Mouse (Mus musculus): ENCODE results near the gene Dusp9. TPM values are rescaled to one million over a fixed set of nuclear protein-coding genes. Genes with fewer than 3 reads are reported as not detected.

The Dusp9 gene
- polyA plus RNA-seq, 1 experiment, result 214 TPM

DNA sequence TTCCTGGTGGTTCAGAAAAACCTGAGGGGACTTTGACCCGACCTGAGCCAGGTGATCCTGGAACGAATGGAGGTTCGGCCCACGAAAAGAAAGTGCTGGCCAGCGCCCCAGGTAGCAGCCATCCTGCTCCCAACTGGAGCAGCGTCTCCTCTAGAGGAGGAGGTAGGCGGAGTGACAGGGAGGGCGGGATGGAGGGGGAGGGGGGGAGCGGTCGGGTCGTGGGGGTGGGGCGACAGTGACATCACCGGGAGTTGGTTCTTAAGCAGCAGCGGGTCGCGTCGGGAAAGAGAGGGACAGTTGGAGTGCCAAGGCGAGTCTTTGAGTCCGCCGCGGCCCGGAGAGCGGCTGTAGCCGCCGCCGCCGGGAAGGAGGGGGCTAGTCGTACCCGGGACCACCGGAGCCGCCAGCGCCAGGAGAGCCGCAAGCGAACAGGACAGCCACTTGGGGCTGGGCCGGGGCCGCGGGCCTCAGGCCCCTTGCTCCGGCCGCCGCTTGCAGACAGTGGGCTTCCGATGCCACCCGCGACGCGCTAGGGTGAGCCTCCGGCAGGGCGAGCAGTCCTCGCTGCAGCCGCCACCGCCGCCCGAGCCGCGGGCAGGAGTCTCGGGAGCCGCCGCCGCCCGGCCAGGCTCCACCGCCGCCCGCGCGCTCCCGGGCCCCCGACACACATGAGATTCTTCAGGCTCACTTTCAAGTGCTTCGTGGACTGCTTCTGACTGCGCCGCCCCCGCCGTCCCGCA is 33.8 kb downstream of the Dusp9 start, which contains the start of gene Slc6a8:
Slc6a8 (plus strand) TSS at position 272 of the 740 bp plus-strand sequence.
- Histone ChIP-seq H3K36me3 (ENCODE audit: control insufficient read depth, insufficient read depth, low read length, poor library complexity, severe bottlenecking) (peaks cover 8% of the 10 kb centered on the region), H3K4me3 (ENCODE audit: low read depth, low read length) (peak within 1 kb of the TSS; percentile 82), H3K9me3 (replicated peaks; ENCODE audit: control insufficient read depth, insufficient read depth, low read length, poor library complexity, severe bottlenecking) (no peaks in the 10 kb centered on the region), H3K4me1 (ENCODE audit: control insufficient read depth, insufficient read depth, low read length) (peaks cover 4% of the 10 kb centered on the region), H3K27me3 (ENCODE audit: control insufficient read depth, insufficient read depth, low read length, poor library complexity, severe bottlenecking) (no peaks in the 10 kb centered on the region), H3K9ac (ENCODE audit: low read depth, poor library complexity, severe bottlenecking) (peak within 1 kb of the TSS; percentile 98), H3K27ac (ENCODE audit: insufficient read depth, low read length) (peak within 1 kb of the TSS; percentile 57; the same call in 1 of the 2 replicates)
- no peak for TF ChIP-seq EP300 (IDR thresholded peaks at IDR 0.05; ENCODE audit: insufficient read depth, low read depth, low read length)
- TF ChIP-seq CTCF (IDR thresholded peaks at IDR 0.05; ENCODE audit: low read depth, low read length), result no peak
- TF ChIP-seq POLR2A (IDR thresholded peaks at IDR 0.05; ENCODE audit: insufficient read depth, low read length), result no peak

DNA sequence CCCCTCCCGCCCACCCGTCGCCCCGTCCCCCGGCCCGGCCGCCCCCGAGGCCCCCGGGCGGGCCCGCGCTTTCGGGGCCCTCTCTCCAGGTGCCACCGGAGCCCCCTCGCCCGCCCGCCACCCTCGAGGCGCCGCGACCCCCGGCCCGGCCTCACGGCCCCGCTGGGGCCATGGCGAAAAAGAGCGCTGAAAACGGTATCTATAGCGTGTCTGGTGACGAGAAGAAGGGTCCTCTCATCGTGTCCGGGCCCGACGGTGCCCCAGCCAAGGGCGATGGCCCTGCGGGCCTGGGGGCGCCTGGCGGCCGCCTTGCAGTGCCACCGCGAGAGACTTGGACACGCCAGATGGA is 34.4 kb downstream of the Dusp9 start:
- peaks cover 10% of the 10 kb centered on the region for H3K36me3 ChIP-seq (ENCODE audit: control insufficient read depth, insufficient read depth, low read length, poor library complexity, severe bottlenecking)
- H3K27me3 ChIP-seq (ENCODE audit: control insufficient read depth, insufficient read depth, low read length, poor library complexity, severe bottlenecking), result no peaks in the 10 kb centered on the region
- no peaks in the 10 kb centered on the region for H3K9me3 ChIP-seq (replicated peaks; ENCODE audit: control insufficient read depth, insufficient read depth, low read length, poor library complexity, severe bottlenecking)
- H3K4me1 ChIP-seq (ENCODE audit: control insufficient read depth, insufficient read depth, low read length), result peaks cover 4% of the 10 kb centered on the region
- H3K9ac ChIP-seq (ENCODE audit: low read depth, poor library complexity, severe bottlenecking), result peak overlapping the region; percentile 98
- peak overlapping the region; percentile 82 for H3K4me3 ChIP-seq (ENCODE audit: low read depth, low read length)
- TF ChIP-seq EP300 (IDR thresholded peaks at IDR 0.05; ENCODE audit: insufficient read depth, low read depth, low read length), result no peak
- no peak for TF ChIP-seq CTCF (IDR thresholded peaks at IDR 0.05; ENCODE audit: low read depth, low read length)
- no peak for TF ChIP-seq POLR2A (IDR thresholded peaks at IDR 0.05; ENCODE audit: insufficient read depth, low read length)
- H3K27ac ChIP-seq (ENCODE audit: insufficient read depth, low read length), result no peak overlapping the region

DNA sequence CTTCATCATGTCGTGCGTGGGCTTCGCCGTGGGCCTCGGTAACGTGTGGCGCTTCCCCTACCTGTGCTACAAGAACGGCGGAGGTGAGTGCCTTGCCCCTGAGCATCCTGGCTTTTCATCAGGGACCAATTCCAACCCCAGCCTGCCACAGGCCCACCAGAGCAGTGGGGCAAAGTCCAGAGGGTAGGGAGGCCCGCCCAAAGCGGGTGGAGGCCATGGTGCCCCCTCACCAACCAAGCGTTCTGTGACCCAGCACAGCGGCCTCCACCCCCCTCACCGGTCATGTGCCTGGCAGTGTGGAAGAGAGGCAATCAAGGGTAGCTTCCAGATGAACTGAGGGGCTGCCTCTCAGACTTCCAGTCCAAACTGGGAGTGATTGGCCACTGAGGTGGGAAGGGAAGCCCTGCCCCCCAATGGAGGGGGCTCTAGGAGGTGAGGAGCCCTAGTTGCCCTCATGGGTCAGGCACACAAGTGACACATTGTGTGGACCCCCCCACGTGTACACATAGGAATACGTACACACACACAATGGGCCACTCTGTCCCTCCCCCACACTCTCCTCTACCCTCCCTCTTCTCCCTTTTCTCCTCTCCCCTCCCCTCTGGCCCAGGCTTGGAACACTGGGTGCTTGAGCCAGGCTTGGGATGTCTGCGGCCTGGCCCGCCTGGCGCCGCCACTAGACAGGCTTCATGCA is 34.9 kb downstream of the Dusp9 start:
- no peaks in the 10 kb centered on the region for H3K9me3 ChIP-seq (replicated peaks; ENCODE audit: control insufficient read depth, insufficient read depth, low read length, poor library complexity, severe bottlenecking)
- H3K27ac ChIP-seq (ENCODE audit: insufficient read depth, low read length), result no peak overlapping the region
- TF ChIP-seq CTCF (IDR thresholded peaks at IDR 0.05; ENCODE audit: low read depth, low read length) (no peak), POLR2A (IDR thresholded peaks at IDR 0.05; ENCODE audit: insufficient read depth, low read length) (no peak), EP300 (IDR thresholded peaks at IDR 0.05; ENCODE audit: insufficient read depth, low read depth, low read length) (no peak)

DNA sequence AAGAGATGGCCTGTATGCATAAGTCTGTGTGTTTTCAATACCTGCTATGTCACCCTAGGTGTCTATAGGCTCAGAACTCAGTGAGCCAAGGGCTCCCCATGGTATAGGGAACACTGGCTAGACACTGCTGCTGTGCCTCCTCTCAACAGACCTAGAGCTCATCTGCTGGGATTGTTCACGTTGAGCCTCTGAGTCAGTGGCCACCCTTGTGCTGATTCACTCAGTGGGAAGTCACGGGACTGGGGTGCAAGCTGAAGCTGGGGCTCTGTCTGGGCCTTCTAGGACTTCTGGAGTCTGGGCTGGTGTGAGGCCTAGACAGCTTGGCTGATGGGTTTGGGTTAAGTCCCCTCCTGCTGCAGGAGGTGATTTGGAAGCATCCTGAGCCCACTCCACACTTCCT is 36.0 kb downstream of the Dusp9 start:
- H3K27ac ChIP-seq (ENCODE audit: insufficient read depth, low read length), result no peak overlapping the region
- no peaks in the 10 kb centered on the region for H3K9me3 ChIP-seq (replicated peaks; ENCODE audit: control insufficient read depth, insufficient read depth, low read length, poor library complexity, severe bottlenecking)
- peaks cover 2% of the 10 kb centered on the region for H3K4me1 ChIP-seq (ENCODE audit: control insufficient read depth, insufficient read depth, low read length)
- H3K36me3 ChIP-seq (ENCODE audit: control insufficient read depth, insufficient read depth, low read length, poor library complexity, severe bottlenecking), result peaks cover 19% of the 10 kb centered on the region
- no peaks in the 10 kb centered on the region for H3K27me3 ChIP-seq (ENCODE audit: control insufficient read depth, insufficient read depth, low read length, poor library complexity, severe bottlenecking)
- no peak overlapping the region for H3K9ac ChIP-seq (ENCODE audit: low read depth, poor library complexity, severe bottlenecking)
- TF ChIP-seq POLR2A (IDR thresholded peaks at IDR 0.05; ENCODE audit: insufficient read depth, low read length) (no peak), EP300 (IDR thresholded peaks at IDR 0.05; ENCODE audit: insufficient read depth, low read depth, low read length) (no peak), CTCF (IDR thresholded peaks at IDR 0.05; ENCODE audit: low read depth, low read length) (no peak)
- H3K4me3 ChIP-seq (ENCODE audit: low read depth, low read length), result no peak overlapping the region

More for the DNA sequence above, 34.9 kb downstream of the Dusp9 start:
- H3K4me1 ChIP-seq (ENCODE audit: control insufficient read depth, insufficient read depth, low read length), result peaks cover 4% of the 10 kb centered on the region
- H3K9ac ChIP-seq (ENCODE audit: low read depth, poor library complexity, severe bottlenecking), result peak overlapping the region; percentile 98
- peaks cover 11% of the 10 kb centered on the region for H3K36me3 ChIP-seq (ENCODE audit: control insufficient read depth, insufficient read depth, low read length, poor library complexity, severe bottlenecking)
- no peaks in the 10 kb centered on the region for H3K27me3 ChIP-seq (ENCODE audit: control insufficient read depth, insufficient read depth, low read length, poor library complexity, severe bottlenecking)
- peak overlapping the region; percentile 82 for H3K4me3 ChIP-seq (ENCODE audit: low read depth, low read length)

DNA sequence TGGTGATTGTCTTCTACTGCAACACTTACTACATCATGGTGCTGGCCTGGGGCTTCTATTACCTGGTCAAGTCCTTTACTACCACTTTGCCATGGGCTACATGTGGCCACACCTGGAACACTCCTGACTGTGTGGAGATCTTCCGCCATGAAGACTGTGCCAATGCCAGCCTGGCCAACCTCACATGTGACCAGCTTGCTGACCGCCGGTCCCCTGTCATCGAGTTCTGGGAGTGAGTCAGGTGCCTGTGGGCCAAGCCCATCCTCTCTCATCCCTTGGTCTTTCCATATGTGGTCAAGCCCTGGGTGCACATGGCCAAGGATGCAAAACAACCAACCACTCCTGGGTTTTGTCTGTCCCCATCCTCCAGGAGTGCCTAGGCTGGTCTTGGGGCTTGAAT is 37.4 kb downstream of the Dusp9 start:
- peaks cover 23% of the 10 kb centered on the region for H3K36me3 ChIP-seq (ENCODE audit: control insufficient read depth, insufficient read depth, low read length, poor library complexity, severe bottlenecking)

DNA sequence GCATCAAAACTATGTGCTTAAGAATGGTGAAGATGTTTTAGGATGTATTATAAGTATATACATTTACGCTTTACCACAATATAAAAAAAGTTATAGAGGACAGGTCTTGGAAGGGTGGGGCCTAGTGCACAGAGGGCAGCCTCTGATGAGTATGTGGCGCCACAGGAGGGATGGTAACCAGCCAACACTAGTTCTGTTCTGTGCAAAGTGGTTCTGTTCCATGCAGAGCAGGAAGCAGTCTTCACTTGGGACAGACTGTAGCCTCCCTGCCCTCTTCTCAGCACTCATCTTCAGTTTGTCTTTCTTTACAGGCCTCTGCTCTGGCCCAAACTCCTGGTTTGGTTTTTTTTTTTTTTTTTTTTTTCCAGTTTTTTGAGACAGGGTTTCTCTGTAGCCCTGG is 44.9 kb downstream of the Dusp9 start:
- Histone ChIP-seq H3K27me3 (ENCODE audit: control insufficient read depth, insufficient read depth, low read length, poor library complexity, severe bottlenecking) (no peaks in the 10 kb centered on the region), H3K9ac (ENCODE audit: low read depth, poor library complexity, severe bottlenecking) (no peak overlapping the region), H3K9me3 (replicated peaks; ENCODE audit: control insufficient read depth, insufficient read depth, low read length, poor library complexity, severe bottlenecking) (no peaks in the 10 kb centered on the region), H3K4me3 (ENCODE audit: low read depth, low read length) (no peak overlapping the region), H3K36me3 (ENCODE audit: control insufficient read depth, insufficient read depth, low read length, poor library complexity, severe bottlenecking) (peaks cover 40% of the 10 kb centered on the region), H3K27ac (ENCODE audit: insufficient read depth, low read length) (no peak overlapping the region), H3K4me1 (ENCODE audit: control insufficient read depth, insufficient read depth, low read length) (peaks cover 3% of the 10 kb centered on the region)
- no peak for TF ChIP-seq EP300 (IDR thresholded peaks at IDR 0.05; ENCODE audit: insufficient read depth, low read depth, low read length)
- TF ChIP-seq POLR2A (IDR thresholded peaks at IDR 0.05; ENCODE audit: insufficient read depth, low read length), result no peak
- TF ChIP-seq CTCF (IDR thresholded peaks at IDR 0.05; ENCODE audit: low read depth, low read length), result no peak

More for the DNA sequence above, 37.4 kb downstream of the Dusp9 start:
- Histone ChIP-seq H3K27me3 (ENCODE audit: control insufficient read depth, insufficient read depth, low read length, poor library complexity, severe bottlenecking) (no peaks in the 10 kb centered on the region), H3K9me3 (replicated peaks; ENCODE audit: control insufficient read depth, insufficient read depth, low read length, poor library complexity, severe bottlenecking) (no peaks in the 10 kb centered on the region), H3K4me1 (ENCODE audit: control insufficient read depth, insufficient read depth, low read length) (peaks cover 3% of the 10 kb centered on the region), H3K4me3 (ENCODE audit: low read depth, low read length) (no peak overlapping the region), H3K27ac (ENCODE audit: insufficient read depth, low read length) (no peak overlapping the region), H3K9ac (ENCODE audit: low read depth, poor library complexity, severe bottlenecking) (no peak overlapping the region)
- no peak for TF ChIP-seq CTCF (IDR thresholded peaks at IDR 0.05; ENCODE audit: low read depth, low read length)
- no peak for TF ChIP-seq POLR2A (IDR thresholded peaks at IDR 0.05; ENCODE audit: insufficient read depth, low read length)
- TF ChIP-seq EP300 (IDR thresholded peaks at IDR 0.05; ENCODE audit: insufficient read depth, low read depth, low read length), result no peak
